Mouse (Mus musculus) liver, postnatal 0 days (tissue): ENCODE results near the gene Gm4792.

ENCODE experiments used
- CTCF ChIP-seq: sonication (generic); IDR thresholded peaks from 2 replicates; pipeline ENCODE4 v1.5.1; 2016; ENCODE audit warnings: antibody characterized with exemption, low read depth
- EP300 ChIP-seq: IDR thresholded peaks from 2 replicates; pipeline ENCODE4 v1.6.1; 2016; ENCODE audit warnings: antibody characterized with exemption, low read depth, mild to moderate bottlenecking

DNA sequence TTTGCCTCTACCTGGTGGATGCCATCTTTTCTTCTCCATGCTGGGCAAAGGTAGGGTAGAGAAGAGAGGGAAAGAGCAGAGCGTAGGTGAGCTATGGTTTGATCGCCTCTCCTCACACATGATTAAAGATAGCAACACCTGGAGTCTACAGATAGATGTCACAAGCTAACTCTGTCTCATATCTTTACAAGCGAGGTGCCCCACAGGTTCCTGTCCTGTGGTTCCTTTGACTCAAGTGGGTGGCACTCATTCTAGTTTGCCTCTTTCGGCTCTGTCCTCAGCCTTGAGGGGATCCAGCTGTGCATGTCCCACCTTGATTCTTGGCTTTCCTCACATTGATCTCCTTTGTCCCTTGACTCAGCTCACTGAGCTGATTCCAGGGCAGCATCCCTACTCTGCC, 42.0 kb downstream of the Gm4792 start:
- TF ChIP-seq CTCF (no peak), EP300 (no peak)
